Mouse (Mus musculus): ENCODE results near the gene C1rl.

DNA sequence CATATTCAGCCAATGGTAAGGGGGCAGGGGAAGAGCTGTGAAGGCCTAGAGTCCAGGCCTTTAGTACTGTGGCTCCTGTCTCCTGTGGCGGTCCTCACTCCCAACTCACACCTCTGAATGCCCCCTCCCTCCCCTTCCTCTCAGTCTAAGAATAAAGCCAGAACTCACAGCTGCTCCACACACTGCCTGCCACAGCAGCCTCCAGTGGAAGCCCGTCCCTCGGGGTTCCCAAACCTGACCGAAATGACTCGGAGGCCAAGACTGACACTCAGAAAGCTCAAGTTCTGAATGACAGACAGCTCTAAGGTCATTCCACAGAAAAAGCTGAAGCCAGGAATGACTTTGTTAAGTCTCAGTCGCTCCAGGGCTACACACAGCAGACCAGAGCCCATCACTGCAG lies 27.2 kb upstream of the C1rl start:
- no peak for TF ChIP-seq CTCF (IDR thresholded peaks at IDR 0.05; ENCODE audit: borderline replicate concordance, insufficient read depth, low read depth, low read length)
- TF ChIP-seq POLR2A (IDR thresholded peaks at IDR 0.05; ENCODE audit: borderline replicate concordance, insufficient read depth, low read length) = no peak
